ENCODE assay signal across 15 mouse cellular contexts in genomic region chr10:20462596-20462995, GRCm38 (mm10).
"Had no signal": no experiment of that assay in that cellular context is flagged by ENCODE, and none has a peak within 500 bp of the region (broad histone marks: within the 10 kb centered on the region; RNA-seq: fewer than 3 reads in every experiment).

No protein-coding gene starts in this region.

- H3K9me3 ChIP-seq: lung, embryonic 15.5 days; megakaryocyte, embryonic 14.5 days; midbrain, embryonic 13.5 days; midbrain, embryonic 15.5 days; neural tube, embryonic 12.5 days; stomach, embryonic 15.5 days had no signal

- H3K4me3 ChIP-seq: lung, embryonic 15.5 days; megakaryocyte, embryonic 14.5 days; midbrain, embryonic 13.5 days; midbrain, embryonic 15.5 days; neural tube, embryonic 12.5 days; stomach, embryonic 15.5 days had no signal

- H3K4me1 ChIP-seq: midbrain, embryonic 13.5 days; midbrain, embryonic 15.5 days; neural tube, embryonic 12.5 days; stomach, embryonic 15.5 days had no signal

- H3K4me2 ChIP-seq: lung, embryonic 15.5 days; midbrain, embryonic 11.5 days; midbrain, embryonic 13.5 days; midbrain, embryonic 15.5 days; neural tube, embryonic 12.5 days; stomach, embryonic 15.5 days had no signal

- H3K27ac ChIP-seq: lung, embryonic 15.5 days; macrophage; midbrain, embryonic 13.5 days; midbrain, embryonic 15.5 days; neural tube, embryonic 12.5 days; stomach, embryonic 15.5 days; stomach, postnatal 0 days had no signal

- ATAC-seq: midbrain, embryonic 13.5 days; midbrain, embryonic 15.5 days had no signal

- H3K27me3 ChIP-seq: lung, embryonic 15.5 days; megakaryocyte, embryonic 14.5 days; midbrain, embryonic 13.5 days; midbrain, embryonic 15.5 days; neural tube, embryonic 12.5 days; stomach, embryonic 15.5 days had no signal

- H3K9ac ChIP-seq: lung, embryonic 15.5 days; midbrain, embryonic 13.5 days; midbrain, embryonic 15.5 days; neural tube, embryonic 12.5 days; stomach, embryonic 15.5 days had no signal

- H3K36me3 ChIP-seq: lung, embryonic 15.5 days; midbrain, embryonic 13.5 days; midbrain, embryonic 15.5 days; neural tube, embryonic 12.5 days; stomach, embryonic 15.5 days had no signal

- DNase-seq: lung, adult 2 months; lung, postnatal 10 days; right cerebral cortex, postnatal 14 days; thymus, adult 2 months; thymus, postnatal 25 days; thymus, postnatal 4 days had no signal
